Mouse (Mus musculus) intestine, postnatal 0 days (tissue): ENCODE measurements around the gene Cnot9. TPM values are rescaled to one million over a fixed set of nuclear protein-coding genes. Genes with fewer than 3 reads are reported as not detected.

Experiments
- ATAC-seq: fragments of 200-750 bp; cut with Nextera tagmentation; 2 replicates; pipeline ENCODE4 v1.8.0; 2017; ENCODE audit warnings: mild to moderate bottlenecking, moderate TSS enrichment, moderate library complexity
- H3K27ac ChIP-seq: fragments of 300-500 bp; sonication (generic); 2 replicates; pipeline ENCODE4 v1.5.1; 2014; ENCODE audit warnings: mild to moderate bottlenecking, low read depth, low read length, moderate library complexity
- H3K27me3 ChIP-seq: fragments of 300-500 bp; sonication (generic); replicated peaks from 2 replicates; pipeline ENCODE4 v1.6.1; 2014; ENCODE audit warnings: low read length, mixed read lengths; ENCODE audit not compliant: control insufficient read depth, insufficient read depth
- H3K36me3 ChIP-seq: fragments of 300-500 bp; sonication (generic); 2 replicates; pipeline ENCODE4 v1.6.1; 2014; ENCODE audit warnings: mild to moderate bottlenecking, moderate library complexity; ENCODE audit not compliant: control insufficient read depth, insufficient read depth
- H3K4me1 ChIP-seq: fragments of 300-500 bp; sonication (generic); replicated peaks from 2 replicates; pipeline ENCODE4 v1.6.1; 2014; ENCODE audit warnings: antibody characterized with exemption, low read length, mixed read lengths; ENCODE audit not compliant: control insufficient read depth, insufficient read depth
- H3K4me2 ChIP-seq: fragments of 300-500 bp; sonication (generic); replicated peaks from 2 replicates; pipeline ENCODE4 v1.6.1; 2014; ENCODE audit warnings: low read depth, mild to moderate bottlenecking, moderate library complexity
- H3K4me3 ChIP-seq: fragments of 300-500 bp; sonication (generic); 2 replicates; pipeline ENCODE4 v1.5.1; 2014; ENCODE audit warnings: low read depth, low read length
- H3K9ac ChIP-seq: fragments of 300-500 bp; sonication (generic); 2 replicates; pipeline ENCODE4 v1.6.1; 2014; ENCODE audit warnings: mild to moderate bottlenecking, low read depth, low read length
- H3K9me3 ChIP-seq: fragments of 300-500 bp; sonication (generic); 2 replicates; pipeline ENCODE4 v1.6.1; 2016; ENCODE audit warnings: mixed run types; ENCODE audit not compliant: control insufficient read depth
- CTCF ChIP-seq: sonication (generic); IDR thresholded peaks from 2 replicates; pipeline ENCODE4 v1.5.1; 2016; ENCODE audit warnings: low read depth, mild to moderate bottlenecking, control low read depth, antibody characterized with exemption, moderate library complexity
- WGBS: fragments of 180-500 bp; shearing (Covaris S2); extraction: QIAGEN DNeasy Blood & Tissue Kit; methylation state at CpG from one replicate; pipeline ENCODE4 v1.1.7; 2014; 5-methylcytosine and 5-hydroxymethylcytosine counted together
- polyA plus RNA-seq: library from polyadenylated mRNA; unstranded; fragments of >200 nt; fragmentation: Nextera tagmentation; extraction: Ambion mirVana; gene quantifications from 2 replicates; pipeline ENCODE4 v1.2.1, GENCODE M21; 2015

Cnot9 gene
- polyA plus RNA-seq, 1 experiment from 2014 or later = 30.7 TPM

DNA sequence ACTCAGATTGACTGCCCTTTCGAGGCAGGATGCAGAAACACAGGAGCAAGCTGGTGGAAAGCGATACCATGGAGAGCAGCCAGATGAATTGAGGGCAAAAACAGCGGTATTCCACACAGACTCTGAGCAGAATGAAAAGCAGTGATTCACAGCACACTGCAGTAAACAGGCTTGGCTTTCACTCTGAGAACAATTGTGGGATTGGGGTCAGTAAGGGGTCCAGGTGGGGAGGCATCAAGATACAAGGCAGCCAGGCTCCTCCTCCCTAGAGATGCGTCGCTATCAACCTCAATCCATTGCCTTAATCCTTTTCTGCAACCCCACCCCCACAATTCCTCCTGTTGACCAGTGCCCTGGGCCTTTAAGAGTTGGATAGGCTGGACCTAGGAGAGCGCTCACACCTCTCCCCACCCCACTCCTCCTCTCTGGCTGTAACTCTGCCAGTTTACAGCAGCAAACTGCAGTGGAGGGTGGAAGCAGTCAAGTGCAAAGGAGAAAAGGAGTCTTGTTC lies 36.6 kb downstream of the Cnot9 start, which contains the start of gene Plcd4:
Plcd4 (plus strand) TSS at position 438 of the 511 bp plus-strand sequence.
- Histone ChIP-seq H3K27ac (no peak within 1 kb of the TSS), H3K27me3 (no peaks in the 10 kb centered on the region), H3K4me3 (no peak within 1 kb of the TSS), H3K9ac (no peak within 1 kb of the TSS), H3K4me2 (0 out of 2 replicates have a peak within 1 kb of the TSS, but pooled peaks have one; percentile 6), H3K36me3 (no peaks in the 10 kb centered on the region), H3K9me3 (no peaks in the 10 kb centered on the region), H3K4me1 (no peaks in the 10 kb centered on the region)
- WGBS = 11% methylated on average over 6 of the region's 6 CpGs
- TF ChIP-seq CTCF = no peak
- ATAC-seq = no peak

DNA sequence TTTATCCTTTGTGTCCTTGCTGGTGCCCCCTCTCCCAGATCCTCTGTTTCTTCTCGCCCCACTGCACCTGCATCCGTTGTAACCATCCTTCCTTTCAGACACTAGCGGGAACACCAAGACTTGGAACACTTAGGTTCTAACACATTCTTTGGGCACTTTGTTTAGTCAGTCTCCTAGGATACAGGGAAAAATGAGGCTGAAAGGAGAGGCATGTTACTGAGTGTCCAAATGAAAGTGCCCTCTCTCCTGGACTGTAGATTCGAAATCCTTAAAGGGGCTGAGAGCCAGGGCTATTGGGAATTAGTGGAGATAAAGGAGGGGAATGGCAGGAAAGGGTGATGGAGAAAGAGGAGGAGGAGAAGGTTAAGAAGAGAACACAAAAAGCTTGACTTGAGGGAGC lies 38.3 kb downstream of the Cnot9 start, which contains the start of gene Usp37:
Usp37 (minus strand) TSS at position 101 of the 400 bp plus-strand sequence.
- WGBS = 87% methylated on average over 4 of the region's 4 CpGs
- H3K27ac ChIP-seq = no peak within 1 kb of the TSS
- H3K4me3 ChIP-seq = no peak within 1 kb of the TSS
- H3K4me2 ChIP-seq = no peak within 1 kb of the TSS
- H3K9me3 ChIP-seq = no peaks in the 10 kb centered on the region
- no peak for TF ChIP-seq CTCF
- no peaks in the 10 kb centered on the region for H3K4me1 ChIP-seq
- no peaks in the 10 kb centered on the region for H3K36me3 ChIP-seq
- H3K27me3 ChIP-seq = no peaks in the 10 kb centered on the region
- no peak within 1 kb of the TSS for H3K9ac ChIP-seq
- ATAC-seq = no peak

DNA sequence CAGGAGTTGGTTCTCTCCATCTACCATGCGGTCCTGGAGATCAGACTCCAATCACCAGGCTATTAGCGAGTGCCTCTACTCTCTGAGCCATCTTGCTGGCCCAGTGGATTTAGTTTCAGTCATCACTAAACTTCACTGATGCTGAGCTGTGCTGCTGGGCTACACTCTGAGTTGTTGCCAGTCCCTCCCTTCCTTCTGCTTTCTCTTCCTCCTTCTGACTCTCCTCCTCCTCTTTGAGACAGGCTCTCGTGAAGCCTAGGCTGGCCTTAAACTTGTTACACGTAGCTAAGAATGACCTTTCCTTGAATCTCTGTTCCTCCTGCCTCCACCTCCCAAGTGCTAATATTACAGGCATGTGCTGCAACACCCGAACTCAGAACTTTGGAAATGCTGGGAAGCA lies 53.2 kb downstream of the Cnot9 start:
- TF ChIP-seq CTCF = no peak
- Histone ChIP-seq H3K9ac (no peak overlapping the region), H3K4me2 (no peak overlapping the region), H3K4me1 (no peaks in the 10 kb centered on the region), H3K4me3 (no peak overlapping the region), H3K9me3 (no peaks in the 10 kb centered on the region), H3K36me3 (0 out of 2 replicates have a peak, but pooled peaks cover under 1% of the 10 kb centered on the region), H3K27ac (no peak overlapping the region), H3K27me3 (no peaks in the 10 kb centered on the region)
- ATAC-seq = no peak
- WGBS = 85% methylated on average over 5 of the region's 5 CpGs

DNA sequence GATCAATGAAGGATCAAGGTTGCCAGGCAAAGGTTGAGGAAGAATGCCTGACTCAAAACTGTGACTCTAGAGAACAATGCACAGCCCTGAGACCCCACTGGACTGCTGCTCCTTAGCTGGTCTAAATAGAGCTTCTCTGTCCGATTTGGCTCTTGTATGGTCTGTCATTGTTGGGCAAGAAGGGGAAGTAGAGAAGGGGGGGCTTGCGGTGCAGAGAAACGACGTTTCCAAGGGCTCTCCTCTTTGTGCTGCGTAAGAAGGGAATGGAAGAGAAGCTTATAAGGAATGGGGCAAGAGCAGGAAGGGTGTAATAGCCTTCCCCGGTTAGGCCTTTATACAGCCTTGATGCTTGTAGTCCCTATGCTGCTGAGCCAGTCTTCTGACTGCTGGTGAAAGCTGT lies 60.0 kb downstream of the Cnot9 start:
- no peaks in the 10 kb centered on the region for H3K27me3 ChIP-seq
- ATAC-seq = no peak
- TF ChIP-seq CTCF = no peak
- WGBS = 91% methylated on average over 6 of the region's 6 CpGs
- H3K9me3 ChIP-seq = no peaks in the 10 kb centered on the region
- H3K4me1 ChIP-seq = no peaks in the 10 kb centered on the region
- H3K9ac ChIP-seq = no peak overlapping the region
- peaks cover 63% of the 10 kb centered on the region for H3K36me3 ChIP-seq
- H3K4me3 ChIP-seq = no peak overlapping the region
- H3K4me2 ChIP-seq = no peak overlapping the region
- H3K27ac ChIP-seq = no peak overlapping the region

DNA sequence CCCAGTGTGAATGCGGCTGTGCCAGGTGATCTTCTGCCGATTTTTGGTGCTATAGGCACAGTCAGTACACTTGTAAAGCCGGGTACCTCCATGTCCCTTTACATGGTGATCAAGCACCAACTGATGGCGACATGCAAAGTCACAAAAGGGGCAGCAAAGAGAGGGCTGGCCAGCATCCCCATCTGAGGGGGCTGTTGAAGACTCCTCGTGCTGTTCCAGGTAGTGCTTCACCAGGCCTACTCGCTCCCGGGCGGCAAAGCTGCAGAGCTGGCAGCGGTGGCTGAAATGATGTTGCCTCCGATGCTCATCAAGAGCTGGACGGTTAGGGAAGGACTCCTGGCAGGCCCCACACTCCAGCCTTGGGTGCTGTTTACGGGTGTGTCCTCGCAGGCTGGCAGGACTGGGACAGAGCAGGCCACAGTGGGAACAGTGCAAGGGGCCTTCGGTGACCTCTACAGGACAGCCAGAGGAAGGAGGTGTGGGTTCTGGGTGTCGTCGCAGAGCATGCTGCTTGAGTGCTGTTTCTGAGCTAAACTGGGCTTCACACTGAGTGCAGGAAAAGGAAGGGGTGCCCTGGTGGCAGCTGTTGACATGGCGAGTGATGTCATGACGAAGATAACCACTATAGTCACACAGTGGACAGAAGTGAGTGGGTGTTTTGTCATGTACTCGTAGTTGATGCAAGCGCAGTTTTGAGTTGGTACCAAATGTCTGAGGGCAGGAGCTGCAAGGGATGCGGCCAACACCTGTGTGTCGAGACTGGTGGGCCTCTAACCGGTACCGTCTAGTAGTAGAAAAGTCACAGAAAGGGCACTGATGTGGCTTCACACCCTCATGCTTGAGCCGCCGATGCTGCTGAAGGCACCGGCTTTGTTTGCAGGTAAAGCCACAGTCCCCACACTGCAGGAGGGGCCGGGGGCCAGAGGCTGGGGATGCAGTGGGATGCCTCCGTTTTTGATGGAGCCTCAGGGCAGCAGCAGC lies 64.2 kb downstream of the Cnot9 start:
- no peak overlapping the region for H3K9ac ChIP-seq
- no peaks in the 10 kb centered on the region for H3K4me1 ChIP-seq
- no peak overlapping the region; the same call in 1 of the 2 replicates for H3K27ac ChIP-seq
- H3K4me2 ChIP-seq = no peak overlapping the region
- no peak for ATAC-seq
- TF ChIP-seq CTCF = no peak
- H3K4me3 ChIP-seq = no peak overlapping the region
- 91% methylated on average over 29 of the region's 29 CpGs for WGBS
- H3K36me3 ChIP-seq = peaks cover 87% of the 10 kb centered on the region
- no peaks in the 10 kb centered on the region for H3K27me3 ChIP-seq
- H3K9me3 ChIP-seq = no peaks in the 10 kb centered on the region

Other genes with a start within 250 kb of the Cnot9 start
- gene Gpbar1, start 227.5 kb upstream of the Cnot9 start, polyA plus RNA-seq = 0.78 and 0.93 TPM in 2 replicates
- 130 and 136 TPM in 2 replicates for gene Aamp, start 221.3 kb upstream of the Cnot9 start, polyA plus RNA-seq
- 103 and 107 TPM in 2 replicates for gene Pnkd, start 221.1 kb upstream of the Cnot9 start, polyA plus RNA-seq
- 47.4 and 49.1 TPM in 2 replicates for gene Tmbim1, start 200.4 kb upstream of the Cnot9 start, polyA plus RNA-seq
- 0.25 and 0.33 TPM in 2 replicates for gene Catip, start 143.9 kb upstream of the Cnot9 start, polyA plus RNA-seq
- 3.8 and 4.3 TPM in 2 replicates for gene Slc11a1, start 130.9 kb upstream of the Cnot9 start, polyA plus RNA-seq
- gene Ctdsp1, start 114.5 kb upstream of the Cnot9 start, polyA plus RNA-seq = 48.9 and 52.4 TPM in 2 replicates
- 217 and 244 TPM in 2 replicates for gene Vil1, start 96.7 kb upstream of the Cnot9 start, polyA plus RNA-seq
- gene Plcd4, start 36.8 kb downstream of the Cnot9 start, polyA plus RNA-seq = 0.38 TPM in 2 replicates
- gene Usp37, start 38.2 kb downstream of the Cnot9 start, polyA plus RNA-seq = 9.2 and 9.4 TPM in 2 replicates
- gene Zfp142, start 82.2 kb downstream of the Cnot9 start, polyA plus RNA-seq = 1.8 TPM in 2 replicates
- 5.1 and 6.0 TPM in 2 replicates for gene Bcs1l, start 82.2 kb downstream of the Cnot9 start, polyA plus RNA-seq
- gene Rnf25, start 95.3 kb downstream of the Cnot9 start, polyA plus RNA-seq = 17.9 and 18.1 TPM in 2 replicates
- 0.73 and 0.94 TPM in 2 replicates for gene Stk36, start 95.4 kb downstream of the Cnot9 start, polyA plus RNA-seq
- 2.1 TPM in 2 replicates for gene Ttll4, start 155.7 kb downstream of the Cnot9 start, polyA plus RNA-seq
- gene Cyp27a1, start 207.5 kb downstream of the Cnot9 start, polyA plus RNA-seq = 4.6 and 6.3 TPM in 2 replicates
- 0.08 and 0.09 TPM in 2 replicates for gene Prkag3, start 243.2 kb downstream of the Cnot9 start, polyA plus RNA-seq